Mouse (Mus musculus): Measurements from ENCODE around the gene Maff. TPM values are rescaled to one million over a fixed set of nuclear protein-coding genes. Genes with fewer than 3 reads are reported as not detected.

The Maff gene
- polyA plus RNA-seq, 1 experiment: 4.1 TPM

- no peak for TF ChIP-seq GATA1 (IDR thresholded peaks at IDR 0.05; ENCODE audit: low read length)
Measured at GRCm38 (mm10) chr15:79326971-79327961, 19.2 kb upstream of the Maff start.

- TF ChIP-seq GATA1 (IDR thresholded peaks at IDR 0.05; ENCODE audit: low read length): no peak
Measured at GRCm38 (mm10) chr15:79328058-79328938, 18.1 kb upstream of the Maff start, which contains the start of gene Pla2g6. TSS of gene Pla2g6 (minus strand) at chr15:79328390.

- TF ChIP-seq GATA1 (IDR thresholded peaks at IDR 0.05; ENCODE audit: low read length): no peak
Measured at GRCm38 (mm10) chr15:79328939-79329275, 17.5 kb upstream of the Maff start.

- no peak for TF ChIP-seq GATA1 (IDR thresholded peaks at IDR 0.05; ENCODE audit: low read length)
Measured at GRCm38 (mm10) chr15:79329346-79329978, 17.0 kb upstream of the Maff start.

- TF ChIP-seq GATA1 (IDR thresholded peaks at IDR 0.05; ENCODE audit: low read length): no peak
Measured at GRCm38 (mm10) chr15:79329979-79330363, 16.4 kb upstream of the Maff start.

- TF ChIP-seq GATA1 (IDR thresholded peaks at IDR 0.05; ENCODE audit: low read length): no peak
Measured at GRCm38 (mm10) chr15:79330521-79330920, 15.9 kb upstream of the Maff start.

- TF ChIP-seq GATA1 (IDR thresholded peaks at IDR 0.05; ENCODE audit: low read length): no peak
Measured at GRCm38 (mm10) chr15:79333409-79333808, 13.0 kb upstream of the Maff start.

GRCm38 (mm10) chr15:79335061-79335655 lies 11.3 kb upstream of the Maff start:
- no peak for TF ChIP-seq GATA1 (IDR thresholded peaks at IDR 0.05; ENCODE audit: low read length)

GRCm38 (mm10) chr15:79338978-79339377 lies 7.4 kb upstream of the Maff start:
- no peak for TF ChIP-seq GATA1 (IDR thresholded peaks at IDR 0.05; ENCODE audit: low read length)

- TF ChIP-seq GATA1 (IDR thresholded peaks at IDR 0.05; ENCODE audit: low read length): no peak
Measured at GRCm38 (mm10) chr15:79342641-79343337, 3.6 kb upstream of the Maff start.

GRCm38 (mm10) chr15:79344627-79345026 lies 1.8 kb upstream of the Maff start:
- no peak for TF ChIP-seq GATA1 (IDR thresholded peaks at IDR 0.05; ENCODE audit: low read length)

- no peak for TF ChIP-seq GATA1 (IDR thresholded peaks at IDR 0.05; ENCODE audit: low read length)
Measured at GRCm38 (mm10) chr15:79347165-79347844, 884 bp downstream of the Maff start.

- no peak for TF ChIP-seq GATA1 (IDR thresholded peaks at IDR 0.05; ENCODE audit: low read length)
Measured at GRCm38 (mm10) chr15:79347845-79348506, 1.6 kb downstream of the Maff start.

- no peak for TF ChIP-seq GATA1 (IDR thresholded peaks at IDR 0.05; ENCODE audit: low read length)
Measured at GRCm38 (mm10) chr15:79348651-79349050, 2.2 kb downstream of the Maff start.
